Mouse (Mus musculus) CD4-positive naive resting alpha-beta T cell, adult 57 days (primary cell): ENCODE results near the gene Auh. TPM values are rescaled to one million over a fixed set of nuclear protein-coding genes. Genes with fewer than 3 reads are reported as not detected.

Experiments
- total RNA-seq: library from RNA; stranded (reverse); gene quantifications from one replicate; pipeline ENCODE4 v1.2.4, GENCODE M21; 2023

Auh gene
- total RNA-seq, result 68.1 TPM

GRCm38 (mm10) chr13:52929209-52930171, at the start of gene Auh:
Gene Auh (minus strand): TSS chr13:52929681.

Other genes with a start within 250 kb of the Auh start
- 13.6 TPM for gene Nfil3, start 51.4 kb upstream of the Auh start, total RNA-seq